Mouse (Mus musculus) lung, adult 18-20 months (tissue): ENCODE measurements around the gene Insl3.
A peak's percentile ranks its signal among the peaks of the same experiment; 100 is the strongest.

Source experiments
- DNase-seq, 2 experiments: peaks; one replicate each; pipeline ENCODE4 v3.0.0; 2022; ENCODE audit warnings: mixed read lengths in 2 of 2

The Insl3 gene

DNA sequence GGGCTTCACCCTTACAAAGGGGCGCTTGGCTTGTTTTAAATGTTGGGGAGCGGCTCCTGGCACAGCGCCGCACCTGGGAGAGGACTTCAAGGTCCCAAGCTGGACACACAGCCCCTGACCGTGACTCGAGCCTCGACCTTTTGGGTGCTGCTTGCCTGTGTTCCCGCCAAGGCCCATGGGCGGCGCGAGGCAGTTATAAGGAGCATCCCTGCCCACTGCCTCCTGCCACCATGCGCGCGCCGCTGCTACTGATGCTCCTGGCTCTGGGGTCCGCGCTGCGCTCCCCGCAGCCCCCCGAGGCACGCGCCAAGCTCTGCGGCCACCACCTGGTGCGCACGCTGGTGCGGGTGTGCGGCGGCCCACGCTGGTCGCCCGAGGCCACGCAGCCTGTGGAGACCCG lies at the start of gene Insl3:
Gene Insl3, plus strand, starts transcription at position 187 of the 400 bp plus-strand sequence.
- no peak for DNase-seq

- no peak for DNase-seq
These were observed 49.7 kb upstream of the Insl3 start for GRCm38 (mm10) chr8:71639318-71639717.

GRCm38 (mm10) chr8:71645510-71645909 lies 43.5 kb upstream of the Insl3 start:
- DNase-seq: peak in 1 of 2 experiments; percentile 36

DNA sequence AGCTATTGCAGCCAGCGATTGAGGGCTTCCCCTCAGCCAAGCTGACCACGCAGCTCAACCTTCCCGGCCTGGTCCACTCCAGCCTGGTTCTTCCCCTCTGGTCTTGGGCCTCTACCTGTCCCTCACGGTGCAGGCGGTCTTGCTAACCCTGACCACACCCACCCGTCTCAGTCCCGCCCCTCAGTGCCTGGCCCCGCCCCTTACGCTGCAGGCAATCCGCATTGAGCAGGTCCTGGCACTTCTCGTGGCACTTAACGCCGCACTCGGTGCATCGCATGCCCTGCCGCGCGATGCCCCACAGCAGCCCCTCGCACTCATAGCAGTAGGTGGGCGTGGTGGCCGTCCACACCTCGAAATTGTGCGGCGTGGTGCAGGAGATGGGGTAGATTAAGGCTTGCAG lies 34.4 kb upstream of the Insl3 start:
- no peak for DNase-seq

DNA sequence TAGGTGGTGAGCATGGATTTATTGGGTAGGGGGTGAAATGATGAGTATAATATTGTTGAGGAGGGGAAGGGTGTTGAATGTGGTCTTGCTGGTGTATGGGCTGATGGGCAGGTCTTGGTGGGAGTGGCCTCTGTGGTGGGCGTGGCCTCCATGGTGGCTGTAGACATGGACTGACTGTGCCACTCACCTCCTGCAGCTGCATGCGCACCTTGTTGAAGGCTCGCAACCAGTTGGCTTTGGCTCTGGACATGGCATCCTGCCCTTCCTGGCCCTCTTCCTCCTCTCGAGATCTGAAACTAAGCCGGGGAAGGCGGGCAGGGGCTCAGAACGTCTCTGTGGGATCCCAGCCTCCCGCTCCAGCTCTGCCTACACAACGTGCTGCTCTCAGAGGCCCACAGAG lies 31.2 kb upstream of the Insl3 start:
- no peak for DNase-seq

DNA sequence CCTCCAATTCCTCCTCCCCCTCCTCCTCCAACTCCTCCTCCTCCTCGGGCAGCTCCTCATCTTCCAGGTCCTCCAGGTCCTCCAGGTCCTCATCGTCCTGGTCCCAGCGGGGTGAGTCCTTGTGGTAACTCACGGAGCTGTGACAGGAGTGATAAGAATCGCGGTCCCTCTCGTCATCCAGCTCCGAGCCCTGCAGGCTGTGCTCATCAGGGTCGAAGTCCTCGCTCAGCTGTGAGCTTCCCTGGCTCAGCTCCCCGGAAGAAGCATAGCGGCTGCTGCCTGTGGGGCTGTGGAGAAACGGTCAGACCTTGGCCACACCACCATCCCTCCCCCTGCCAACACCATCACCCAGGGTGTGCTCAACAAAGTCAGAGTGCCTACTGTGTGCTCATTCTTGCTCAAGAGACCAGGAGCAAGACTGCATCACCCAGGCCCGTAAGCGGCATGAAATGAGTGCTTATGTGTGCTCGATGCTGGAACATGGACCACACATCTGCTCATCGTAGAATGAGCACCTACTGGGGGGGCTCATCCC lies 30.4 kb upstream of the Insl3 start:
- DNase-seq: no peak

GRCm38 (mm10) chr8:71659751-71660150 lies 29.3 kb upstream of the Insl3 start:
- no peak for DNase-seq

DNA sequence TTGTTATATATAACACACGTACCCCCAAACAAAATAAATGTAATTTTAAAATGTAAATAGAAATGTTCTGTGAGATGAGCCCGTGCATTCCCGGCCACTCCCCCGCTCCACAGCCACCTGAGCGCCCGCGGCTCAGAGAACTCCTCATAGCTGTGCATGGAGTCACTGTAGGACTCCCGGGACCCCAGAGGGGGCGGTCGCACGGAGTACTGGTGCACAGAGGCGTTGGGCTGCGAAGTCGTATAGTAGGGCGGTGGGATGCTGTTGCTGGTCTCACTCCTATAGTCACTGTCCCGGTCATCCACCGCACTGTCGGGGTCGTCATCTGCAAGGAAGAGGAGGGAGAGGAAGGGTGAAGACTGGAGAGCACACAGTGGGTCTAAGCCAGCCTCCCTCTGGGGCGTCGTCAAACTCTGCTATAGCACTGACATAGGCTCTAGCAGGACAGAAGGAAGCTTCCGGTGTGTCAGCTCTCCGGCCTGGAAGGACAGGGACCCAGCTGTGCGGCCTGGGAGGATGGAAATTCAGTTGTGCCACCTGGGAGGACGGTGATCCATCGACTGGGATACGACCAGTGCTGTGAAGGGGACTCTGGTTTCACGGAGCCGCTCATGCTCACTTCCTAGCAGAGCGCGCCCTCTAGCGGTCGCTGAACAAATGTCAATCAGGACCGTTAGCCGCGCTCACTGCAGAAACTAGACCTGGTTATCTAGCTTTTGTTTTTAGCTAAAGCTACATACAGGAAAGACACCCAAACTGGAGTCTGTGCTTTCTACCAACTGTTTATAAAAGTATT lies 28.5 kb upstream of the Insl3 start:
- peak; percentile 78 to 80 for DNase-seq

GRCm38 (mm10) chr8:71665331-71666130 lies 23.5 kb upstream of the Insl3 start:
- peak; percentile 56 to 59 for DNase-seq

- DNase-seq: no peak
These were observed 22.2 kb upstream of the Insl3 start for GRCm38 (mm10) chr8:71666855-71667254.

DNA sequence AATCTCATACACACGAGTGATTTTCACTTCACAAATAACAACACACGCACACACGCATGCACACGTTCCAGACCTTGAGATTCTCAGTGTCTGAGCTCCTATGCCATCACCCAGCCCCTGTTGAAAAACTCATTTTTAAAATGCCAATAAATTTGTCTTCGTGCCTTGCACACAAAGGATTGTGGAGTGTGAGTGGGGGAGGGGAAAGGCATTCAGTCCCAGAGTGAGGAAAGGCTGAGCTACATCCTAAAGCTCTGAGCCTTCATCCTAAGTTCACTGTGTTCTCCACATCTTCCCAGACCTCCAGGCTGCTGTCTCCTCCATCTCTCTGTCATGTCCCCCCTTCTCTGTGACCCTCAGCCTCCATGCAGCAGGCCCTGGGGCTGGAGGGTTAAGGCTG lies 21.8 kb upstream of the Insl3 start:
- no peak for DNase-seq

- peak in 1 of 2 experiments; percentile 26 for DNase-seq
These were observed 20.6 kb upstream of the Insl3 start for GRCm38 (mm10) chr8:71668220-71668975.

- no peak for DNase-seq
These were observed 18.8 kb upstream of the Insl3 start for GRCm38 (mm10) chr8:71670198-71670597.

DNA sequence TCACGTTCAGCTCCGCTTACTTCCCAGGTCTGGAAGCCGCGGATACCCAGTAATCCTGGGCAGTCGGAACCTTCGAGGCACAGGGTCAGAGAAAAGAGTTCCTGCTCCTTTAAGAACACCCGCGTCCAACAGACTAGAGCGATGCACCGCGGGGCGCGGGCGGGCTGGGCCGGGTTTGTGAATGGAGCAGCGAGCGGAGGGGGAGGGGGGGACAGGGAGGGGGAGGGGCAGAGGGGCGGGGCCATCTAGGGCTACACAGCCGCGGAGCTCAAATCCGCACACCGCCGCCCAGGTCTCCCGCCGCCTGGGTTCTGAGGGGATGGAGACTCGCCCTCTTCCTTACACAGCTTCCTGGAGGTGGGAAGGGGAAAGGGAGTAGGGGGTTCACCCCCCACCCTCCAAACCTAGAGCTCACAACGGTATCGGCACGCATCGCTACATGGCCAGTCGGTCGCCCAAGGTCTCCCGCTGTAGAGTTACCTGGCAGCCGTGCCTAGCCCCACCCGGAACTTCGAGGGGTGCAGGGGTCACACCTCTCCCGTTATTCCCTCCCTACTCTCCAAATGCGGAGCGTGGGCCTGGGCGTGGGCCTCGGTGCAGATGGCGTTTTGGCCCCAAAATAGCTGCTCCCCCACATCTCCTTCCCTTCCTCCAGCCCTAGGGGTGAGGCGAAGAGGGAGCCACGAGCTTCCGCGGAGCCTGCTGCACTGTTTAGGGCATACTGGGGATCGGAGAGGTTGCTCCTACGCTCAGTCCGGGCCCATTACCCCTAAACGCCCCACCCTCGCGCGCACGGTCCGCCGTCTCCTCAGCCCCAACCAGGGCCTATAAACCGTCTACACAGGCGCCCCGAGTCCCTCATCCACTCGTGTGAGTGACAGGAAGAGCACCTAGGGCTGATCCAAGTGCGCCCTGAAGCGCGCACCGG lies 18.1 kb upstream of the Insl3 start:
- DNase-seq: no peak

DNA sequence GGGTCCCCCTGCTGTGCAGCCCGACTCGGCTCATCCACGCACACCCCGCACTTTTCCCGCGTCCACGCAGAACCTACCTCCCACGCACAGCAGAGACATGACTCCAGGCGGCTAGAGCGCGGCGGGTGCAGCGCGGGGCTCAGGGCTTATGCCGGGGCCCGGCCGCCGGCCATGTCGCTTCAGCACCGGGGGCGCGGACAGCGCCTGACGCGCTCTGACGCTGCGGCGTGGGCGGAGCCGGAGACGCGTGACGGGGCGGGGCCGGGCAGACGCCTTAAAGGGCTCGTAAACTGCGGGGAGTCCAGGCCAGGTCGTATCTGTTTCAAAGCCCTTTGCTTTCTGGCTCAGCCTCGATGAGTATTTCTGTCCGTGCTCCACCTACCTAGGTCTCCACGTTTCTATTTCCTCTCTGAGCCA lies 17.5 kb upstream of the Insl3 start, which contains the start of gene Unc13a:
Gene Unc13a, minus strand, starts transcription at position 209 of the 417 bp plus-strand sequence.
- DNase-seq: peak; percentile 82 to 84

DNA sequence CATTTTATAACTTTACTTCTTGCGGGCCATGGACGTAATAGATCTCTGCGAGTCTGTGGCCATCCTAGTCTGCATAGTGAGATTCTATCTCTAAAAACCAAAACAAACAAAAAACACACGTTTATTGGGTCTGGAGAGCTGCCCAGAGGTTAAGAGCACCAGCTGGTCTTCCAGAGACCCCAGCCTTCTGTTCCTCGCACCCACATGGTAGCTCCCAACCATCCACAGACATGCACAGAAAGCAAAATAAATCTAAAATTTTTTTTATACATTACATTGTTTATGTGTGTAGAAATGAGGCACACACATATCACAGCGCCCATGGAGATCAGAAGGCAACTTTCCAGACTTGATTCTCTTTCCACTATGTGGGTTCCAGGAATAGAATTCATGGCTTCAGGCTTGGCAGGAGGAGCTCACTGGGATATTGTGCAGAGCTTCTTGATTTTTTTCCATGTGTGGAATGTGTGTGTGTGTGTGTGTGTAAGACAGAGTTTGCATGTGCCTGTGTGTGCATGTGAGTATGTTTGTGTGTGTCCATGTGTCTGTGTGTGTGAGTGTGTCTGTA lies 16.8 kb upstream of the Insl3 start:
- no peak for DNase-seq

GRCm38 (mm10) chr8:71674071-71674470 lies 14.9 kb upstream of the Insl3 start:
- DNase-seq: no peak

DNA sequence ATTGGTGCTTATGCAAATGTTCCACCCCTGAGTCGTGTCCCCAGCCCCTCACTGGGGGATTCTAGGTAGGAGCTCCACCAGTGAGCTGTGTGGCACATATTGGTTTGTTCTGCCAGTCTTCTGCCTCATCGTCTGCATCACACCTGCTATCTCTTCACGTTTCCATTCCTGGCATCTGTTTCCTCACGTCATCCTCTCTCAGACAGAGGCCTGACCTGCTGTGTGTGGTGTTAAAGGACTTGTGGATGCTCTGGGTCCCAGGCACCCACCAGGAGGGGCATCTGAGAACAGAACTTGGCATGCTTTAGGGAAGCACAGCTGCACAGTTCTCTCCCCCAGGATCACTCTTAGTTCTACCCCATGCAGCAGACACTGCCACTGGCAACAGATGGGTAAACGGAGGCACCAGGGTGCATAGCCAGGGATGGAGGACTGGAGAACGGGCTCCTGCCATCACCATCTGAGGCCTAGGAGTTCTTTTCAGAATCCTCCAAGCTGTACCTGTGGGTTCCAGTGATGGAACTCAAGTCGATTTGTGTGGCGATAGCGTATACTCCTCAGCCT lies 13.5 kb upstream of the Insl3 start:
- no peak for DNase-seq

DNA sequence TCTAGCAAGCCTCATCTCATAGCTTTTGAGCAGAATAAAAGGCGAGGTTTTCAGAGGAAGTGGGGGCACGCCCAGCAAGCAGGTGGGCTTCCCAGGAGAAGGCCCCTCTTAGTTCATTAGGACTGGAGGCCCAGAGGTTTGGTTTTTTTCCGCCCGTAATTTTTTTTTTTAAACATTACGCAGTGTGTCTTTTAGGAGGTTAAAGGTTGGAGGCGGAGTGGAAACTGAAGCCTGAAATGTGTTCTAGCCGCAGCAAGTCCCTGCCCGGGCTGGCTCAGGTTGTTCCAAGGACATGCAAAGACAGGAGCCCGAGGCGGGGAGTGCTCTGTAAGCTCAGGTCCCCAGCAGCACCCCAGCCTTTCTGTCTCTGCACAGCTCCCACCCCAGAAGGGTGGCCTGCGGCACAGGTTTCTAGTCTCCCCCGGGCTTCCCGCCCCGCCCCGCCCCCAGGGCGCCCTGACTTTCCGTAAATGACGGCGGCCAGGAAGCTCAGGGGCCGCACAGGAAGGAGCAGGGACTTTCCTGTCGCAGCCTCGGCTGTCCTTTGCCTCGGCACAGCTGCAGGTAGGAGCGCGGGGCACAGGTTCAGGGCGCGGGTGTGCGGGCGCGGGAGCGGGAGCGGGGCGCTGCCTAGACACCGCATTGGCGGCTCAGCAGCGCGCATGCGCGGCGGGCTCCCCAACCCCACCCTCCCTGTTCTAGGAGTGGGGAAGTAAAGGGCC lies 12.8 kb upstream of the Insl3 start, which contains the start of gene Jak3:
Gene Jak3, plus strand, starts transcription at position 277 of the 722 bp plus-strand sequence.
- peak; percentile 52 to 53 for DNase-seq

DNA sequence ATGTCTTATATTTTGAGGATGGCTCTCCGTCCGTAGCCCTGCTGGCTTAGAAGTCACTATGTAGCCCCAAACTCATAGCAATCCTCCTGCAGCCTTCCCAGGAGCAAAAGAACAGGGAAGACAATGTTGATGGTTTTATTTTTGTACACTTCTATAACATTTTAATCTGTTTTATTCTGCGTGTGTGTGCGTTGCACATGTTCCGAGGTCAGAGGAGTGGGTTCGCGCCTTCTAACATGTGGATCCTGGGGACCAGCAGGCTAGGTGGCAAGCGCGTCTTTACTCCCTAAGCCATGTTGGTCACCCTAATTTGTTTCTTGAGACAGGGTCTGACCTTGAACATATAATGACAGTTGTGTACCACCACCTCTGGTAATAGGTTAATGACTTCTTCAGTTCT lies 12.2 kb upstream of the Insl3 start:
- DNase-seq: no peak
